Mouse (Mus musculus): ENCODE results near the gene Myo16. TPM values are rescaled to one million over a fixed set of nuclear protein-coding genes. Genes with fewer than 3 reads are reported as not detected.

Myo16 gene
- polyA plus RNA-seq, 1 experiment from 2014 or later: 0.70 TPM

GRCm38 (mm10) chr8:10418013-10418412 lies 264.3 kb downstream of the Myo16 start:
- Histone ChIP-seq H3K4me2 (no peak overlapping the region), H3K9ac (no peak overlapping the region), H3K9me3 (ENCODE audit: low read depth, low read length) (no peaks in the 10 kb centered on the region), H3K4me3 (ENCODE audit: low read depth, low read length) (no peak overlapping the region), H3K36me3 (ENCODE audit: insufficient read depth) (no peaks in the 10 kb centered on the region), H3K4me1 (ENCODE audit: insufficient read depth) (no peaks in the 10 kb centered on the region), H3K27ac (ENCODE audit: low read depth) (no peak overlapping the region), H3K27me3 (ENCODE audit: insufficient read depth, low read length) (no peaks in the 10 kb centered on the region)
- WGBS: 81% methylated on average over 8 of the region's 8 CpGs
- DNase-seq (no peak), ATAC-seq (ENCODE audit: insufficient read depth) (no peak)
- no peak for TF ChIP-seq CTCF (IDR thresholded peaks at IDR 0.05; ENCODE audit: low read depth)

DNA sequence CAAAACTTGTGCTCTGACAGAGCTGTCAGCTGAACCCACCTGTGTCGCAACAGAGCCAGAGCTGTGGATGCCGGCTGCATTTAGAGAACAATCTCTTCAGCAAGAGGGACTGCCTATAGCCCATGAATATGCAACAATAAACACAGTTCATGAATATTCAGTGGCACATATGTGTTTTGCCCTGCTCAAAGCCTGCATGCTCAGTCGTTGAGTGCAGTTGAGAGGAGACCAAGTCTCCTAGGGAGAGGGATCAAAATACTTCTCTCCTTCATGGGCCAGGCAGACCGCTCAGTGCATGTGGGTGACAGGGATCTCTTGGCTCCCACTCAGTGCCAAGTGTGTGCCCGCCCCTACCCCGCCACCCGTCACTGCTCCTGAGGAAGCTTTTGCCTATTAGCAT lies 265.3 kb downstream of the Myo16 start:
- no peaks in the 10 kb centered on the region for H3K4me1 ChIP-seq (ENCODE audit: insufficient read depth)
- DNase-seq (no peak), ATAC-seq (ENCODE audit: insufficient read depth) (no peak)
- TF ChIP-seq CTCF (IDR thresholded peaks at IDR 0.05; ENCODE audit: low read depth): no peak
- no peak overlapping the region for H3K27ac ChIP-seq (ENCODE audit: low read depth)
- no peak overlapping the region for H3K4me2 ChIP-seq
- H3K27me3 ChIP-seq (ENCODE audit: insufficient read depth, low read length): no peaks in the 10 kb centered on the region
- H3K9ac ChIP-seq: no peak overlapping the region
- H3K36me3 ChIP-seq (ENCODE audit: insufficient read depth): no peaks in the 10 kb centered on the region
- H3K9me3 ChIP-seq (ENCODE audit: low read depth, low read length): no peaks in the 10 kb centered on the region
- no peak overlapping the region for H3K4me3 ChIP-seq (ENCODE audit: low read depth, low read length)
- WGBS: 70% methylated on average over 7 of the region's 7 CpGs

- WGBS: 68% methylated on average over 4 of the region's 4 CpGs
- H3K4me2 ChIP-seq: no peak overlapping the region
- no peak for ATAC-seq (ENCODE audit: insufficient read depth)
- no peak for TF ChIP-seq CTCF (IDR thresholded peaks at IDR 0.05; ENCODE audit: low read depth)
- H3K4me3 ChIP-seq (ENCODE audit: low read depth, low read length): no peak overlapping the region
- no peaks in the 10 kb centered on the region for H3K36me3 ChIP-seq (ENCODE audit: insufficient read depth)
- no peaks in the 10 kb centered on the region for H3K27me3 ChIP-seq (ENCODE audit: insufficient read depth, low read length)
- no peak for DNase-seq
- H3K27ac ChIP-seq (ENCODE audit: low read depth): no peak overlapping the region
- H3K9me3 ChIP-seq (ENCODE audit: low read depth, low read length): no peaks in the 10 kb centered on the region
- H3K4me1 ChIP-seq (ENCODE audit: insufficient read depth): no peaks in the 10 kb centered on the region
- no peak overlapping the region for H3K9ac ChIP-seq
Measured at GRCm38 (mm10) chr8:10419726-10420125, 266.0 kb downstream of the Myo16 start.

DNA sequence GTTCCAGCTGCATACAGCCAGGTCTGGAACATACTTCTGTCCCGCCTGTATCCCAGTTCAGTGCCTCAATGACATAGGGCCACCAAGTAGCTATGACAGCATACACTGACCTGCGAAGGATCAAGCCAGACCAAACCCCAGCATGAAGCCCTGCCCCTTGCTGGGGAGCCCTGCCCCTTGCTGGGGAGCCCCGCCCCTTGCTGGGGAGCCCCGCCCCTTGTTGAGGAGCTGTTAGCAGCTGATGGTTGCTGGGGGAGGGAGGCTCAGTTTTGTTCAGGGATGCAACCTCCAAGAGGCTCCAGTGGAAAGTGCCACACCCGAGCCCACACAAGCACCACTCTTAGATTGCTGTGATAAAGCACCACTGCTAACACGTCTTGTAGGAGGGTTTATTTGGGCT lies 266.8 kb downstream of the Myo16 start:
- ATAC-seq (ENCODE audit: insufficient read depth): no peak
- Histone ChIP-seq H3K36me3 (ENCODE audit: insufficient read depth) (no peaks in the 10 kb centered on the region), H3K4me1 (ENCODE audit: insufficient read depth) (no peaks in the 10 kb centered on the region), H3K27ac (ENCODE audit: low read depth) (no peak overlapping the region), H3K9ac (no peak overlapping the region), H3K9me3 (ENCODE audit: low read depth, low read length) (no peaks in the 10 kb centered on the region), H3K4me3 (ENCODE audit: low read depth, low read length) (no peak overlapping the region), H3K4me2 (no peak overlapping the region), H3K27me3 (ENCODE audit: insufficient read depth, low read length) (no peaks in the 10 kb centered on the region)
- no peak for DNase-seq
- no peak for TF ChIP-seq CTCF (IDR thresholded peaks at IDR 0.05; ENCODE audit: low read depth)
- WGBS: 78% methylated on average over 6 of the region's 6 CpGs

- no peak overlapping the region for H3K9ac ChIP-seq
- H3K4me2 ChIP-seq: no peak overlapping the region
- H3K27ac ChIP-seq (ENCODE audit: low read depth): no peak overlapping the region
- H3K4me3 ChIP-seq (ENCODE audit: low read depth, low read length): no peak overlapping the region
- no peaks in the 10 kb centered on the region for H3K9me3 ChIP-seq (ENCODE audit: low read depth, low read length)
- 83% methylated on average over 9 of the region's 9 CpGs for WGBS
- no peaks in the 10 kb centered on the region for H3K27me3 ChIP-seq (ENCODE audit: insufficient read depth, low read length)
- DNase-seq (no peak), ATAC-seq (ENCODE audit: insufficient read depth) (no peak)
- H3K36me3 ChIP-seq (ENCODE audit: insufficient read depth): no peaks in the 10 kb centered on the region
- no peaks in the 10 kb centered on the region for H3K4me1 ChIP-seq (ENCODE audit: insufficient read depth)
- no peak for TF ChIP-seq CTCF (IDR thresholded peaks at IDR 0.05; ENCODE audit: low read depth)
Measured at GRCm38 (mm10) chr8:10421516-10422090, 267.9 kb downstream of the Myo16 start.

- no peak overlapping the region for H3K9ac ChIP-seq
- no peaks in the 10 kb centered on the region for H3K9me3 ChIP-seq (ENCODE audit: low read depth, low read length)
- H3K27ac ChIP-seq (ENCODE audit: low read depth): no peak overlapping the region
- no peak overlapping the region for H3K4me3 ChIP-seq (ENCODE audit: low read depth, low read length)
- 0 out of 2 replicates have a peak, but pooled peaks cover 2% of the 10 kb centered on the region for H3K4me1 ChIP-seq (ENCODE audit: insufficient read depth)
- no peaks in the 10 kb centered on the region for H3K36me3 ChIP-seq (ENCODE audit: insufficient read depth)
- H3K4me2 ChIP-seq: no peak overlapping the region
- H3K27me3 ChIP-seq (ENCODE audit: insufficient read depth, low read length): no peaks in the 10 kb centered on the region
- 83% methylated on average over 8 of the region's 8 CpGs for WGBS
- no peak for DNase-seq
- ATAC-seq (ENCODE audit: insufficient read depth): no peak
- TF ChIP-seq CTCF (IDR thresholded peaks at IDR 0.05; ENCODE audit: low read depth): no peak
Measured at GRCm38 (mm10) chr8:10435492-10435891, 281.8 kb downstream of the Myo16 start.

- Histone ChIP-seq H3K36me3 (ENCODE audit: insufficient read depth) (no peaks in the 10 kb centered on the region), H3K27me3 (ENCODE audit: insufficient read depth, low read length) (no peaks in the 10 kb centered on the region), H3K9ac (no peak overlapping the region), H3K27ac (ENCODE audit: low read depth) (no peak overlapping the region), H3K4me3 (ENCODE audit: low read depth, low read length) (no peak overlapping the region), H3K4me1 (ENCODE audit: insufficient read depth) (0 out of 2 replicates have a peak, but pooled peaks cover 2% of the 10 kb centered on the region), H3K9me3 (ENCODE audit: low read depth, low read length) (no peaks in the 10 kb centered on the region), H3K4me2 (no peak overlapping the region)
- DNase-seq (peak; percentile 85), ATAC-seq (ENCODE audit: insufficient read depth) (0 out of 2 replicates have a peak, but pooled peaks have one; percentile 24)
- peak; percentile 99 for TF ChIP-seq CTCF (IDR thresholded peaks at IDR 0.05; ENCODE audit: low read depth)
- 14% methylated on average over 11 of the region's 11 CpGs for WGBS
Measured at GRCm38 (mm10) chr8:10438772-10439171, 285.1 kb downstream of the Myo16 start.
